Mouse (Mus musculus) brain, embryonic 18.5 days (tissue): ENCODE data around the gene Gm39115.
"Not testable (repeated sequence)": the region's sequence is repeated elsewhere in the genome, so short reads cannot be mapped to it uniquely, and the experiment has no call there.

ENCODE experiments used
- DNase-seq: peaks from one replicate; pipeline ENCODE4 v3.0.0-alpha.2; 2012; ENCODE audit warnings: low read depth, low spot score

The Gm39115 gene

DNA sequence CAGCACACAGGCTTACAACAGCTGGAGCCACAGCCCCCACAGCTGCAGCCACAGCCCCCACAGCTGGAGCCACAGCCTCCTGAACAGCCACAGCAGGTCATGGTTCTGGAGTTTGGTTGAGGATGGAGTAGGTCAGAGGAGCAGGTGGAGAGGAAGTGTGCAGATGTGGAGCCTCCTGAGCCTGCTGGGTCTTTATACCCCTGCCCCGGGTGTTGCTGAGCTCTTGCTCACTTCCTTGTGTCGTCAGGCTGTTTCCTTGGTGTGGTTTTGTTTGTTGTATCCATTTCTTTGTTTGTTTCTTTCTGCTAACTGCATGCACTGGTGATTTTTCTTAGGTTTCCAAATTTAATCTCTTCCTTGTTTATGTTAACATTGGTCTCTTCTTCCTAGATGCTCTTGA, at the start of gene Gm39115:
Gene Gm39115, minus strand, starts transcription at position 101 of the 400 bp plus-strand sequence.
- DNase-seq, result not testable (repeated sequence)

DNA sequence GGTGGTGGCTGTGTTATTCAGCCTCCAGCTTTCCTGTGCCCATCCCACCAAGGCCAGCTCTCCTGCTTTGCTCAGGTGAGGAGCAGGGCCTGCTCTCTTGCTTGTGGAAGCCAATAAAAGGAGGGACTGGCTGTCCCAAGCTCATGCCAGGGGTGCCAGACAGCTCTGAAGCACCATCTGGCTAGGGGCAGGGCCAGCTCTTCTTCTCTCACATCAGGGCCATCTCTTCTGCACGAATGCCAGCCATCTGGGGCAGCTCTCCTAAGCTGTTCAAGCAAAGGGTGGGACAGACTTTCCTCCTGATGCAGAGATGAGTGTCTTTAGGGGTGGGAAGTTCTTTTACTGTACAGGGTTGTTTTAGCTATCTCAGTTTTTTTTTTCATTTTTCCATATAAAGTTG, 45.2 kb upstream of the Gm39115 start:
- no peak for DNase-seq

GRCm38 (mm10) chr7:142178685-142179084, 42.9 kb upstream of the Gm39115 start:
- no peak for DNase-seq

DNA sequence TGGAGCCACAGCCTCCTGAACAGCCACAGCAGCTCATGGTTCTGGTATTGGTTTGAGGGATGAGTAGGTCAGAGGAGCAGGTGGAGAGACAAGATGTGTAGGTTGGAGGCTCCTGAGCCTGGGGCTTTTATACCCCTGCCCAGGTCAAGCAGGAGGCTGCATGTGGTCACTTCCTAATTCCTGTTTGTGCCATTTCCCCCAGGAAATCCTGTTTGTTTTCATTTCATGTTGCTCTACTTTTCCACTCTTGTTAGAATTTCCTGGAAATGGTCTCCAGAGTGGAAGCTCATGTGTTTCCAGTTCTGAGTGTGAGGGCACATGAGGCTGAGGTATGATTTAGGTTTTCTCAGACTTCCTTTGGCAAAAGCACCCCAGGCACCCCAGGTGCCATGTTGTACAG, 40.1 kb upstream of the Gm39115 start, which contains the start of gene Krtap5-2:
Gene Krtap5-2, minus strand, starts transcription at position 101 of the 400 bp plus-strand sequence.
- DNase-seq, result not testable (repeated sequence)

- peak; percentile 14 for DNase-seq
Measured at GRCm38 (mm10) chr7:142169836-142170235, 34.0 kb upstream of the Gm39115 start.

DNA sequence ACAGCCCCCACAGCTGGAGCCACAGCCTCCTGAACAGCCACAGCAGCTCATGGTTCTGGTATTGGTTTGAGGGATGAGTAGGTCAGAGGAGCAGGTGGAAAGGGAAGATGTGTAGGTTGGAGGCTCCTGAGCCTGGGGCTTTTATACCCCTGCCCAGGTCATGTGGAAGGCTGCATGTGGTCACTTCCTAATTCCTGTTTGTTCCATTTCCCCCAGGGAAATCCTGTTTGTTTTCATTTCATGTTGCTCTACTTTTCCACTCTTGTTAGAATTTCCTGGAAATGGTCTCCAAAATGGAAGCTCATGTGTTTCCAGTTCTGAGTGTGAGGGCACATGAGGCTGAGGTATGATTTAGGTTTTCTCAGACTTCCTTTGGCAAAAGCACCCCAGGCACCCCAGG, 29.8 kb upstream of the Gm39115 start, which contains the start of gene Gm4553:
Gene Gm4553, minus strand, starts transcription at position 101 of the 400 bp plus-strand sequence.
- DNase-seq, result not testable (repeated sequence)

- DNase-seq, result no peak
Measured at GRCm38 (mm10) chr7:142159366-142159765, 23.5 kb upstream of the Gm39115 start.

DNA sequence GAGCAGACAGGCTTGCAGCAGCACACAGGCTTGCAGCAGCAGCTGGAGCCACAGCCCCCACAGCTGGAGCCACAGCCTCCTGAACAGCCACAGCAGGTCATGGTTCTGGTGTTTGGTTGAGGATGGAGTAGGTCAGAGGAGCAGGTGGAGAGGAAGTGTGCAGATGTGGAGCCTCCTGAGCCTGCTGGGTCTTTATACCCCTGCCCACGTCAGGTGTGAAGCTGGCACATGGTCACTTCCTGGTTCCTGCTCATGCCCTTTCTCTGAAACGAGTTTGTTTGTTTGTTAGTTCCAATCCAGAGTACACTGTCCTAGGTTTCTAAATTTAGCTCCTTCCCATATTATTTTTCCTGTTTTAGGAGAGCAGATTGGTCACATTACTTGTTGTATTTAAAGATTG, 21.2 kb upstream of the Gm39115 start, which contains the start of gene Gm29735:
Gene Gm29735, minus strand, starts transcription at position 101 of the 400 bp plus-strand sequence.
- DNase-seq, result not testable (repeated sequence)

GRCm38 (mm10) chr7:142155308-142155707, 19.5 kb upstream of the Gm39115 start:
- DNase-seq, result no peak

- DNase-seq, result no peak
Measured at GRCm38 (mm10) chr7:142152191-142152590, 16.4 kb upstream of the Gm39115 start.

GRCm38 (mm10) chr7:142148633-142149032, 12.8 kb upstream of the Gm39115 start:
- no peak for DNase-seq

DNA sequence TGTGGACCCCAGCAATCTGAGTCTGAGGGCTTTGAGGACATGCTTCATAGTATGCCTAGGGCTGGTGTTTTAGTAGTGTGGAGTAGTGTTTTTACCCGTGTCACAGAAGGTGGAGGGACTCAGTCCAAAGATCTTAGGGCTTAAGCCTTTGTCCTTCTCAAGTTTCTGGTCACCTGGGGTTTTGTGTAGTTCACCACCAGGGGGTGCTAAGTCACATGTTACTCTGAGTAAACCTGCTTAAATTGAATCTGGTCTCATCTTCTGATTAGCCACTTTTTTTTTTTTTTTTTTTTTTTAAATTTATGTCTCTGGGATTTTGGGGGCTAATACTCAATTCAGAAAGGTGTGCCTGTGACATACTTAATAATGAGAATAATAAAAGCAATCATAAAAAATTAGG, 10.2 kb upstream of the Gm39115 start:
- no peak for DNase-seq

GRCm38 (mm10) chr7:142145413-142145940, 9.6 kb upstream of the Gm39115 start:
- DNase-seq, result no peak

DNA sequence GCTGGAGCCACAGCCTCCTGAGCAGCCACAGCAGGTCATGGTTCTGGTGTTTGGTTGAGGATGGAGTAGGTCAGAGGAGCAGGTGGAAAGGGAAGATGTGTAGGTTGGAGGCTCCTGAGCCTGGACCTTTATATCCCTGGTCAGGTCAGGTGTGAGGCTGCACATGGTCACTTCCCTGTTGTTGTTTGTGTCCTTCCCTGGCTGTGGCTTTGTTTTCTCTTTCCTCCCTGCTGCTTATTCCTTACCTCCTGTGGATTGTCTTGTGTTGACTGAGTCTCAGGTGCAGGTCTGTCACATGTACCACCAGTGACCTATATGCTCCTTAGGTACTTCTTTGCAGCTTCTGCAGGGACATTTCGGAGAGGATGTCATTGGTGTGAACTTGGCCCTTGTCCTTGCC, 8.7 kb upstream of the Gm39115 start, which contains the start of gene Gm45337:
Gene Gm45337, minus strand, starts transcription at position 101 of the 400 bp plus-strand sequence.
- DNase-seq, result no peak

GRCm38 (mm10) chr7:142143506-142144010, 7.7 kb upstream of the Gm39115 start:
- DNase-seq, result not testable (repeated sequence)

DNA sequence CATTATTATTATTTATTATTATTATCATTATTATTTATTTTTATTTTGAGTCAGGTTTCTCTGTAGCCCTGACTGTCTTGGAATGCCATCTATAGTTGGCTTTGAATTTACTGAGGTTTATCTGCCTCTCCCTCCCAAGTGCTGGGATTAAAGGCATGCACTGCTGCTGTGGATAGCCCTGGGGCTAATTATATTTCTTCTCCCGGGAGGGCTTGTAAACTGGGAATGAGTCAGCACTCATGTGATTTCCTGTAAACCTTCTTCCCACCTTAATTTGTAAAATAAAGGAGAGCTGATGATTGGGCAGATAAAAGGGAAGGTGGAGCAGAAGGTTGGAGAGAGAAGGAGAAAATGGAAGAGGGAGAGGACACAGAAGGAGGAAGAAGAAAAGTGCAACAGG, 4.9 kb upstream of the Gm39115 start:
- no peak for DNase-seq

GRCm38 (mm10) chr7:142134206-142134995, 1.4 kb downstream of the Gm39115 start:
- no peak for DNase-seq

GRCm38 (mm10) chr7:142128843-142129242, 7.0 kb downstream of the Gm39115 start:
- no peak for DNase-seq

DNA sequence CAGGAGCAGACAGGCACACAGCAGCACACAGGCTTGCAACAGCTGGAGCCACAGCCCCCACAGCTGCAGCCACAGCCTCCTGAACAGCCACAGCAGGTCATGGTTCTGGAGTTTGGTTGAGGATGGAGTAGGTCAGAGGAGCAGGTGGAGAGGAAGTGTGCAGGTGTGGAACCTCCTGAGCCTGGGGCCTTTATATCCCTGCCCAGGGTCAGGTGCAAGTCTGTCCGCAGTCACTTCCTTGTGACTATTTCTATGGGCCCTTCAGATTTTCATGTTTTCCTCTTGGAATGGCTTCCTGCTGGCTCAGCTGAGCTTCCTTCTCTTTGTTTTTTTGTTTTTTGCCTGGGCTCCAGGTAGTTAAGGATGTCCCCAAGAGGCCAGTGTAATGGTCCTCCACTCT, 15.2 kb downstream of the Gm39115 start, which contains the start of gene Gm45618:
Gene Gm45618, minus strand, starts transcription at position 101 of the 400 bp plus-strand sequence.
- not testable (repeated sequence) for DNase-seq

- no peak for DNase-seq
Measured at GRCm38 (mm10) chr7:142119632-142120031, 16.2 kb downstream of the Gm39115 start.

DNA sequence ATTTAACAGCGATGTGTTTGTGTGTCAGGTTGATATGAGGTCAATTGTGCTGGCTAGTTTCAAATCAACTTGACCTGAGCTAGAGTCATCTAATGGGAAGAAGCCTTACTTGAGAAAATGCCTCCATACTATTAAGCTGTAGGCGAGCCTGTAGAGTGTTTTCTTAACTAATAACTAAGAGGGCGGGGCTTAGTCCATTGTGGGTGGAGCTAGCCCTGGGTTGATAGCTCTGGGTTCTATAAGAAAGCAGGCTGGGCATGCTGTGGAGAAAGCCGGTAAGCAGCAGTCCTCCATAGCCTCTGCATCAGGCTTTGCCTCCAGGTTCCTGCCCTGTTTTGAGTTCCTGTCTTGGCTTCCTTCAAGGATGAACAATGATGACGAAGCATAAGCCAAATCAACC, 31.1 kb downstream of the Gm39115 start:
- DNase-seq, result no peak

DNA sequence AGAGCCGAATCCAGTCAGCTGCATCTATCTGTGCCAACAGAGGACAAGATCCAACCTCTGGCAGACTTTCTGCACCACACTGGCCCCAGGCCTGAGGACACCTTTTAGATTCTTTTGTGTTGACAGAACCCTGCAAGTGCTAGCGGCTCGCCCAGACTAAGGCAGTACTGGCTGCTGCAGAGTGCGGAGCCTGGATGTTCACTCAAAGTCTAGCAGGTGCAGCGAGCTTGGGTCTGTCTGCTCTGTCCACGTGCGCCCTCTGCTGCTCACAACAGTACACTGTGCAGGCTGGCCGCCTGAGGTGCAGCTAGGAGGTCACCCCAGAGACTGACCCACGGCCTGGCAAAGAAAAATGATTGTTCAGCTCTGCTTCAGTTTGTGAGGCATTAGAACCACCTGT, 38.1 kb downstream of the Gm39115 start:
- DNase-seq, result no peak
